Mouse (Mus musculus) neutrophil, adult 5-6 weeks (primary cell): ENCODE data around the gene Hist1h2bm. TPM values are rescaled to one million over a fixed set of nuclear protein-coding genes. Genes with fewer than 3 reads are reported as not detected.
"Not testable (repeated sequence)": the region's sequence is repeated elsewhere in the genome, so short reads cannot be mapped to it uniquely, and the experiment has no call there.

Experiments used
- ATAC-seq: fragments of 151-379, 151-347 bp; 2 replicates; pipeline ENCODE4 v1.8.0; 2017; ENCODE audit warnings: mild to moderate bottlenecking, moderate TSS enrichment; ENCODE audit not compliant: insufficient number of reproducible peaks, poor library complexity, low FRiP score, severe bottlenecking; ENCODE audit errors: extremely low read depth
- total RNA-seq: library from RNA; stranded (forward); fragments of 200-1000 nt; gene quantifications from 2 replicates; pipeline ENCODE4 v1.2.3, GENCODE M21; 2017

Gene Hist1h2bm
- 6.6 and 8.0 TPM in 2 replicates for total RNA-seq

GRCm38 (mm10) chr13:21721757-21722372 is at the start of gene Hist1h2bm:
TSS of gene Hist1h2bm (plus strand) at chr13:21722044.
- ATAC-seq: peak; percentile 96

- no peak for ATAC-seq
Measured at GRCm38 (mm10) chr13:21677305-21677704, 44.5 kb upstream of the Hist1h2bm start, which contains the start of gene Olfr1360. TSS of gene Olfr1360 (minus strand) at chr13:21677405.

- ATAC-seq: no peak
Measured at GRCm38 (mm10) chr13:21697811-21698210, 24.0 kb upstream of the Hist1h2bm start, which contains the start of gene Olfr1359. TSS of gene Olfr1359 (plus strand) at chr13:21698111.

- no peak for ATAC-seq
Measured at GRCm38 (mm10) chr13:21706669-21707068, 15.2 kb upstream of the Hist1h2bm start.

- peak; percentile 85 for ATAC-seq
Measured at GRCm38 (mm10) chr13:21710031-21710711, 11.7 kb upstream of the Hist1h2bm start.

GRCm38 (mm10) chr13:21710821-21711525 is 10.9 kb upstream of the Hist1h2bm start:
- ATAC-seq: peak; percentile 31; the same call in 1 of the 2 replicates

- no peak for ATAC-seq
Measured at GRCm38 (mm10) chr13:21711698-21712097, 10.1 kb upstream of the Hist1h2bm start.

- ATAC-seq: peak; percentile 52
Measured at GRCm38 (mm10) chr13:21714725-21715124, 7.1 kb upstream of the Hist1h2bm start.

- ATAC-seq: no peak
Measured at GRCm38 (mm10) chr13:21715131-21715863, 6.5 kb upstream of the Hist1h2bm start.

GRCm38 (mm10) chr13:21715864-21716539 is 5.8 kb upstream of the Hist1h2bm start, which contains the start of the genes Hist1h2bl and Hist1h2ai:
TSS of gene Hist1h2bl (minus strand) at chr13:21716143.
TSS of gene Hist1h2ai (plus strand) at chr13:21716422.
- ATAC-seq: peak; percentile 85

GRCm38 (mm10) chr13:21716540-21717391 is 5.1 kb upstream of the Hist1h2bm start:
- not testable (repeated sequence) for ATAC-seq

- ATAC-seq: peak; percentile 44
Measured at GRCm38 (mm10) chr13:21717397-21718357, 4.2 kb upstream of the Hist1h2bm start, which contains the start of gene Hist1h3h. TSS of gene Hist1h3h (plus strand) at chr13:21717659.

GRCm38 (mm10) chr13:21718381-21719080 is 3.3 kb upstream of the Hist1h2bm start:
- no peak for ATAC-seq

- ATAC-seq: not testable (repeated sequence)
Measured at GRCm38 (mm10) chr13:21721107-21721756, 612 bp upstream of the Hist1h2bm start.

GRCm38 (mm10) chr13:21722373-21722925 is 605 bp downstream of the Hist1h2bm start:
- ATAC-seq: no peak
